Mouse (Mus musculus) embryonic facial prominence, embryonic 11.5 days (tissue): ENCODE measurements around the gene Gkn3. TPM values are rescaled to one million over a fixed set of nuclear protein-coding genes. Genes with fewer than 3 reads are reported as not detected.
A peak's percentile ranks its signal among the peaks of the same experiment; 100 is the strongest.

Experiments
- ATAC-seq: fragments of 200-750 bp; cut with Nextera tagmentation; replicated peaks from 2 replicates; pipeline ENCODE4 v1.8.0; 2017; ENCODE audit warnings: low read depth; ENCODE audit not compliant: insufficient number of reproducible peaks, low FRiP score, low TSS enrichment
- DNase-seq: peaks from one replicate; pipeline ENCODE4 v3.0.0-alpha.2; 2015; ENCODE audit warnings: low spot score
- H3K27ac ChIP-seq: fragments of 300-500 bp; sonication (generic); replicated peaks from 2 replicates; pipeline ENCODE4 v1.5.1; 2014; ENCODE audit warnings: mild to moderate bottlenecking, low read depth, low read length, control low read depth
- H3K27me3 ChIP-seq: fragments of 300-500 bp; sonication (generic); 2 replicates; pipeline ENCODE4 v1.6.1; 2014; ENCODE audit warnings: mild to moderate bottlenecking, low read length, moderate library complexity, mixed read lengths; ENCODE audit not compliant: control insufficient read depth, insufficient read depth
- H3K36me3 ChIP-seq: fragments of 300-500 bp; sonication (generic); replicated peaks from 2 replicates; pipeline ENCODE4 v1.6.1; 2014; ENCODE audit warnings: low read depth, mild to moderate bottlenecking, low read length, moderate library complexity, mixed read lengths; ENCODE audit not compliant: control insufficient read depth, insufficient read depth
- H3K4me1 ChIP-seq: fragments of 300-500 bp; sonication (generic); 2 replicates; pipeline ENCODE4 v1.6.1; 2014; ENCODE audit warnings: low read length, mixed read lengths; ENCODE audit not compliant: control insufficient read depth, insufficient read depth
- H3K4me2 ChIP-seq: fragments of 300-500 bp; sonication (generic); 2 replicates; pipeline ENCODE4 v1.6.1; 2014; ENCODE audit warnings: low read depth, mild to moderate bottlenecking, control low read depth, low read length, moderate library complexity
- H3K4me3 ChIP-seq: fragments of 300-500 bp; sonication (generic); 2 replicates; pipeline ENCODE4 v1.5.1; 2014; ENCODE audit warnings: low read depth, low read length, control low read depth
- H3K9ac ChIP-seq: fragments of 300-500 bp; sonication (generic); replicated peaks from 2 replicates; pipeline ENCODE4 v1.6.1; 2014; ENCODE audit warnings: mild to moderate bottlenecking, control low read depth, low read length
- H3K9me3 ChIP-seq: fragments of 300-500 bp; sonication (generic); replicated peaks from 2 replicates; pipeline ENCODE4 v1.6.1; 2016; ENCODE audit warnings: mild to moderate bottlenecking, low read length, inconsistent platforms, mixed read lengths; ENCODE audit not compliant: control insufficient read depth
- WGBS: fragments of 180-500 bp; shearing (Covaris S2); extraction: QIAGEN DNeasy Blood & Tissue Kit; methylation state at CpG from one replicate; pipeline ENCODE4 v1.1.7; 2014; 5-methylcytosine and 5-hydroxymethylcytosine counted together
- polyA plus RNA-seq: library from polyadenylated mRNA; unstranded; fragments of >200 nt; fragmentation: Nextera tagmentation; extraction: Ambion mirVana; gene quantifications from 2 replicates; pipeline ENCODE4 v1.2.1, GENCODE M21; 2014

Gene Gkn3
- polyA plus RNA-seq, 1 experiment from 2014 or later = 0.25 TPM

- WGBS = 34% methylated on average over 3 of the region's 3 CpGs
- no peak overlapping the region for H3K27ac ChIP-seq
- H3K4me2 ChIP-seq = no peak overlapping the region
Measured at GRCm38 (mm10) chr6:87412011-87412410, 23.3 kb upstream of the Gkn3 start.

GRCm38 (mm10) chr6:87401456-87401855 lies 12.7 kb upstream of the Gkn3 start:
- H3K9me3 ChIP-seq = no peaks in the 10 kb centered on the region
- no peak for DNase-seq
- H3K4me2 ChIP-seq = no peak overlapping the region
- no peak overlapping the region for H3K4me3 ChIP-seq
- H3K27me3 ChIP-seq = no peaks in the 10 kb centered on the region
- no peaks in the 10 kb centered on the region for H3K36me3 ChIP-seq
- H3K9ac ChIP-seq = no peak overlapping the region
- no peak for ATAC-seq
- H3K4me1 ChIP-seq = no peaks in the 10 kb centered on the region
- WGBS = 69% methylated on average over 6 of the region's 6 CpGs
- H3K27ac ChIP-seq = no peak overlapping the region

More at GRCm38 (mm10) chr6:87412011-87412410, 23.3 kb upstream of the Gkn3 start:
- Histone ChIP-seq H3K9ac (no peak overlapping the region), H3K9me3 (no peaks in the 10 kb centered on the region), H3K36me3 (no peaks in the 10 kb centered on the region), H3K27me3 (no peaks in the 10 kb centered on the region), H3K4me1 (no peaks in the 10 kb centered on the region), H3K4me3 (no peak overlapping the region)
- ATAC-seq (no peak), DNase-seq (no peak)

- Histone ChIP-seq H3K9me3 (no peaks in the 10 kb centered on the region), H3K9ac (no peak overlapping the region), H3K4me2 (no peak overlapping the region), H3K36me3 (no peaks in the 10 kb centered on the region), H3K4me1 (no peaks in the 10 kb centered on the region), H3K4me3 (no peak overlapping the region), H3K27me3 (no peaks in the 10 kb centered on the region), H3K27ac (no peak overlapping the region)
- no peak for DNase-seq
- no peak for ATAC-seq
- 67% methylated on average over 4 of the region's 4 CpGs for WGBS
Measured at GRCm38 (mm10) chr6:87399886-87400566, 11.3 kb upstream of the Gkn3 start.

- DNase-seq = peak; percentile 83
- no peaks in the 10 kb centered on the region for H3K9me3 ChIP-seq
- H3K36me3 ChIP-seq = no peaks in the 10 kb centered on the region
- H3K4me3 ChIP-seq = no peak overlapping the region
- no peak for ATAC-seq
- 0% methylated on average over 5 of the region's 5 CpGs for WGBS
- no peaks in the 10 kb centered on the region for H3K4me1 ChIP-seq
- no peak overlapping the region for H3K9ac ChIP-seq
- H3K27ac ChIP-seq = no peak overlapping the region
- H3K27me3 ChIP-seq = no peaks in the 10 kb centered on the region
- no peak overlapping the region for H3K4me2 ChIP-seq
Measured at GRCm38 (mm10) chr6:87399137-87399536, 10.4 kb upstream of the Gkn3 start.

- Histone ChIP-seq H3K27me3 (no peaks in the 10 kb centered on the region), H3K27ac (no peak overlapping the region), H3K9me3 (no peaks in the 10 kb centered on the region), H3K36me3 (no peaks in the 10 kb centered on the region), H3K4me2 (no peak overlapping the region), H3K9ac (no peak overlapping the region), H3K4me3 (no peak overlapping the region), H3K4me1 (no peaks in the 10 kb centered on the region)
- no peak for DNase-seq
- ATAC-seq = no peak
- 89% methylated on average over 9 of the region's 9 CpGs for WGBS
Measured at GRCm38 (mm10) chr6:87394783-87395182, 6.0 kb upstream of the Gkn3 start.

GRCm38 (mm10) chr6:87393466-87394205 lies 4.9 kb upstream of the Gkn3 start:
- Histone ChIP-seq H3K4me2 (no peak overlapping the region), H3K27ac (no peak overlapping the region), H3K36me3 (no peaks in the 10 kb centered on the region), H3K9ac (no peak overlapping the region), H3K27me3 (no peaks in the 10 kb centered on the region), H3K9me3 (no peaks in the 10 kb centered on the region), H3K4me1 (no peaks in the 10 kb centered on the region), H3K4me3 (no peak overlapping the region)
- no peak for ATAC-seq
- WGBS = 63% methylated on average over 8 of the region's 8 CpGs
- DNase-seq = no peak

GRCm38 (mm10) chr6:87389455-87389989 lies 787 bp upstream of the Gkn3 start:
- no peaks in the 10 kb centered on the region for H3K36me3 ChIP-seq
- no peak for ATAC-seq

GRCm38 (mm10) chr6:87386681-87387080 lies 2.1 kb downstream of the Gkn3 start:
- ATAC-seq = no peak
- DNase-seq = no peak
- H3K27me3 ChIP-seq = peaks cover 4% of the 10 kb centered on the region; the same call in 1 of the 2 replicates

More at GRCm38 (mm10) chr6:87389455-87389989, 787 bp upstream of the Gkn3 start:
- H3K27me3 ChIP-seq = no peaks in the 10 kb centered on the region
- H3K4me3 ChIP-seq = no peak overlapping the region
- no peak overlapping the region for H3K27ac ChIP-seq
- H3K4me1 ChIP-seq = no peaks in the 10 kb centered on the region; the same call in none of the 2 replicates
- H3K9me3 ChIP-seq = no peaks in the 10 kb centered on the region
- no peak overlapping the region for H3K9ac ChIP-seq
- 16% methylated on average over 5 of the region's 5 CpGs for WGBS
- peak; percentile 26 for DNase-seq
- H3K4me2 ChIP-seq = no peak overlapping the region

More at GRCm38 (mm10) chr6:87386681-87387080, 2.1 kb downstream of the Gkn3 start:
- Histone ChIP-seq H3K9me3 (no peaks in the 10 kb centered on the region), H3K4me2 (no peak overlapping the region), H3K27ac (no peak overlapping the region), H3K4me3 (no peak overlapping the region), H3K36me3 (no peaks in the 10 kb centered on the region), H3K4me1 (no peaks in the 10 kb centered on the region; the same call in none of the 2 replicates), H3K9ac (no peak overlapping the region)
- 85% methylated on average over 10 of the region's 10 CpGs for WGBS
